Mouse (Mus musculus) right cerebral cortex, postnatal 10 days (tissue): ENCODE data around the gene Pom121l2.

ENCODE experiments used
- DNase-seq, 2 experiments: peaks; one replicate each; pipeline ENCODE4 v3.0.0; 2021; ENCODE audit warnings: low spot score in 2 of 2

Pom121l2 gene

DNA sequence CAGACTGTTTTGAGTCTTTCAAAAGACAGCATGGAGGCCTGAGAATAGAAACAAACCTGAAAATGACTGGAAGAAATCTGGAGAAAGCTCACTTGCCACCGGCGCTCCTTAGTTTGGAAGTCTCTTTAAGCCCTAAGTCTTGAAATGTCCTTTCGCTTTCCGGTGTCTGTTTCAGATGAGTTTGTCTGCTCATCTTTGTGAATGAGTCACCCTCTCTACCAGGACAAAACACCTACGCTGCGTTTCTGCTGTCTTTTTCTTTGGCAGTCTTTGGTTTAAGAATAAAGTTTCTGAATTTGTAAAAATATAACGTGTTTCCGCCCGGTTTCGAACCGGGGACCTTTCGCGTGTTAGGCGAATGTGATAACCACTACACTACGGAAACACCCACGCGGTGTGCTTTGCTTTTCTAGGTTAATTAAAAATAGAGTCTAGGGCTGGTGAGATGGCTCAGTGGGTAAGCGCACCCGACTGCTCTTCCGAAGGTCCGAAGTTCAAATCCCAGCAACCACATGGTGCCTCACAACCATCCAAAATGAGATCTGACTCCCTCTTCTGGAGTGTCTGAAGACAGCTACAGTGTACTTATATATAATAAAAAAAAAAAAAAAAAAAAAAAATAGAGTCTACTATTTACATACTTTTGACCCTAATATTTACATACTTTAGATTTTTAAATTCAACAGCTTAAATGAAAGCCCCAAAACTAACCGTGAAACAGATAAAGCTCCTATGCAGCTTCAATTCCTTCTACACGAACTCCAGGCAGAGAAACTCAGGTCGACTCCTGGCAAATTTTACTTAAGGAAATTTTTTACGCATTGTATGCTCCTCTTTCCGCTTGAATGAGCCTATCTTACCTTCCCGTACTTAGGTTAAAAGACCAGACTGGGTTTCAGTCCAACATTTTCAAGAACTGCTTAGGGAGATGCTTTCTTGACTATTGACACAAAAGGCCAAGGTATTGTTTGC lies 34.8 kb downstream of the Pom121l2 start:
- peak; percentile 69 to 77 for DNase-seq

DNA sequence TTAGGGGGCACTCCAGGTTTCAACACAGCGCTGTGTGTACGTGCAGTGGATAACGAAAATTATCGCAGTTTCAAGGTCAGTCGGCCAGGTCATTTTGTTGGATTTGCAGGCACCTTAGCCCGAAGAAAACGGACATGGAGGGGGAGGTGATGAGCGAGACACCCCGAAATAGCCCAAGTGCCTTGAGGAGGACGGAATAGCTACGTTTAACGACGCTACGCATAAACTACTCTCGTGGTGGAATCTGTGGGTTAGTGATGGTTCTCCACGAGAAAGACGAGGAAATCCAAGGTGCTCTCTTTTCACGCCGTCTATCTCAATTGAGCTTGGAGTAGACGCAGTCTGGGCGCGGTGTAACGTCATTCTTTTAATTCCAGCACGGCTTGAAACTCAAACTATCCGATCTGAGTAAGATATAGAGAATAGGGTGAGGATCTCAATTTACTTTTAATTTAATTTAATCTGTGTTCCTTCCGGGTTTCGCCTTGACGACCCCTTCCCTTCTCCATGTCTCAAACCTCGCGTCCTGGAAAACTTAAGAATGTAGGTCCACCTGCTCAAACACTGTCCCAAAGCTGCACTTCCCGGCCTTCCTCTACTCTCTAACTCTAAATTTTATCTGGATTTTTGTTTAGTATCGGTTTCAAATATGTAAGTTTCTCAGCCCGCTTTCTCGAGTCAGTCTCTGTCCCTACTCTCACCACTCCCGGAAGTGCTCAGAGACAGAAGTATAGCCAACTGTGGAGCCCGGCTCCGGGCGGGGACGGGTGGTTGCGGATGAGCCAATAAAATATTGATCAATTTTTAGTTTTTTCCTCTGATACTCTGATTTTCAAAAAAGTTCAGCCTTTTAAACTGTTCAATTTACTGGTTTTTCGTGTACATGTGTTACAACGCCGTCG lies 39.2 kb downstream of the Pom121l2 start:
- no peak for DNase-seq

DNA sequence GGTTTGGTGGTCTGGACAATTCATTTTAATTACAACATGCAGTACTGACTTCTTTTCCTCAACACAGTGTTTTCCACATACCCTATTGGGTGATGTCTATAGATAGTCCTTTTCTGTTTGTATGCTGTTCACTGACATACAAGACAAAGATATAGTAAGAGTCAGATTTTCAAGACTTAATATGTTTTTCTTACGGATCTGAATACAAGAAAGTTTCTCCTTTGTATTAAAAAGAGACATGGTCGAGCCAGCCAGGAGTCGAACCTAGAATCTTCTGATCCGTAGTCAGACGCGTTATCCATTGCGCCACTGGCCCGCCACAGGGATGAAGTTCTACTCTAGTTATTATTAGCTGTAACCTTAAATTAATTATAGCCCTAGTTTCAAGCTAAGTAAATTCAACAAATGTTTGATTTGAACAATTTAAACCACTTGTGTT lies 39.9 kb downstream of the Pom121l2 start:
- peak in 1 of 2 experiments; percentile 64 for DNase-seq

DNA sequence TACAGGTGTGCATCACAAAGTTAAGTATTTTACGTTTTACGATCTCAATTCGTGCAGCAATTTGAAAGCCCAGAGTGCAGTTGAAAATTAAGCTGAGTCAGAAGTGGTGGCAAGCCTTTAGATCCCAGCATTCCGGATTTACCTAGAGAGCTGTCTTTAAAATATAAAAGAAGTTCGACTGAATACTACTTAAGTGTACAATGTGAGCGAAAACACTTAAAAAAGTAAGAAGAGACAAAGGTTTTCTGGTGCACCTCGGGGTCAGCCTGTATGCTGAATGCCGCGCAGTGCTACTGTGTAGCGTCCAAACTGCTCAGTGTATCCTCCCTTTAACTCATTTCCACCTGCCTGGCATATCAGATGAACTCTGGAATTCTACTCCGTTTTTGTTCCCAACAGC lies 40.6 kb downstream of the Pom121l2 start:
- DNase-seq: no peak

DNA sequence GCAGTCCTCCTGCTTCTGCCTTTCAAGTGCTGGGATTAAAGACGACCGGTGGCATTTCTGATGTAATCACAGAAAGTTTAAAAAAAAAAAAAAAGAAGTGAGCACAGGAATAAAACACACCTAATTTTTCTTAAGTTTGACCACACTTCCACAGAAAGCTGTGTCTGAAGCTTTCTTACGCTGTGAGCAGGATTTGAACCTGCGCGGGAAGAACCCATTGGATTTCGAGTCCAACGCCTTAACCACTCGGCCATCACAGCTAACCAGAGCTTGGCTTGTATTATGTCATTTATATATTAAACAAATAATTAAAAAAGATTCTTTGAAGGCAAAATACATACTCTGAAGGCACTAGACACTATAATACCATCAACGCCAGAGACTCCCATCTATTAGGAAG lies 41.2 kb downstream of the Pom121l2 start:
- DNase-seq: peak; percentile 70 to 81

DNA sequence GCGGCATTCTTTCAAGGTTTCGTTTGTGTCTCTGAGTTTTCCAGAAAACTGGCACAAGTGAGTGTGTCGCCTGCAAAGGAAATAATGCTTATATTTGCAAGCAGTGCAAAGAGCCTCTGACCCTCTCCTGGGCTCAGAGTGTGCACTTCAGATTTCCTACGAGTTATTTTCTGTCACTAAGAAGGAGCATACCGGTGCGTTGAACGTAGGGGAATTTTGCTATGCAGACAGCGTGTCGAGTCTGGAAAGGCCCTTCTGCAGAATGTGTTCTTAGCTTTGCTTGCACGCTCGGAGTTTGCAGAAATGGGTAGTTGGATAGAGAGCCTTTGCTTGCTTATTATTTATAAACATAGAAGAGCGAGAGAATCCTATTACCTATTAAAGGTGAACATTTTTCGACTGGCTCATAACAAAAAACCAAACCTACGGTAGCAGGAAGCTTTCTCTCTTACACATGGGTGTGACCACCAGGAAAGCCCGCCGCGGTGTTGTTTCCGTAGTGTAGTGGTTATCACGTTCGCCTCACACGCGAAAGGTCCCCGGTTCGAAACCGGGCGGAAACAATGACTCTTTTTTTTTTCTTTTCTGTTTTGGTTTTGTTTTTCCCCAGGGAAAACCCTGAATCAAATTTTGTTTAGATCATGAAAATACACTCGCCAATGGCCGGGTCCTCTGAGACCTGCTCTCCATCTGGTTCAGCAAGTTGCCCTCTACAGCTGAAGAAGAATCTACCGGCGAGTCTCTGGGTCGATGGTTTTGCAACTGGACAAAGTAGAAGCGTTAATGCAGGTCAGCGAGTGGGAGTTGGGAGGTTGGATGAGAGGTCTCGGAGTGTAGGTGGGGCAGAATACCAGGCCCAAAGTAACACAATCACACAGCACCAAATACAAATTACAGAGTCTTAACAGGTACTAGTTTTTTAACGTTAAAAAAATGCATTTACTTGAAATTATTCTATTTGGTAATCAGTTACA lies 45.4 kb downstream of the Pom121l2 start:
- peak; percentile 85 to 90 for DNase-seq

DNA sequence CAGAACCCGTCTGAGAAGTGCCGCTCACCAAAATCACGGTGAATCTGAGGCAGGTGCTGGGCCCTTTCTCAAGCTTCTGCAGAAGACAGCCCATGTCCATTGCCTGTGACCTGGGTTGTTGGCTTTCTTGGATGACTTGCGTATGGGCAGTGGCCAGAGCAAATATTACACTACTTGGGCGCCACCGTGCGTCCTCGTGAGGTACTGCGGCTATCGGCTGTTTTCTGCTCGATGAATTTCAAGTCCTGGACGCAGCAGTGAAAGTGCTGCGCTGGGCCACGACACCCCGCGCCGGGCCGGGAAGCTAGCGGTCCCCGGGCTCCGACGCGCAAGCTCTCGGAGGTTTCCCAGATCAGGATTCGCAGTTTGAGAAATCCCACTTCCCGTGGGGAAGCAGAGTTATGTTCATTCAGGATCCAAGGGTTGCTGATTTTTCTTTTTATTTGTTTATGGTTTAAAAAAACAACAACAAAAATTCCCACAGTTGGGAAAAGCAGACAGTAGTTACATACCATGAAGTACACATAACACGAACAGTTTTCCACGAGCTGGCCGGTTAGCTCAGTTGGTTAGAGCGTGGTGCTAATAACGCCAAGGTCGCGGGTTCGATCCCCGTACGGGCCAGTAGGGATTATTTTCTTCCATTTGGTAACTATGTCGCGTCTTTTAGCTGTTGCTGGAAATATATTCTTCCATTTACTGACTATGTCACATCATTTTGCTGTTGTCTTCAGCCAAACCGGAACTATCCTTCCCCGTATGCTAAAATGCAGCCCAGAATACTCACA lies 47.9 kb downstream of the Pom121l2 start:
- peak; percentile 92 to 94 for DNase-seq

DNA sequence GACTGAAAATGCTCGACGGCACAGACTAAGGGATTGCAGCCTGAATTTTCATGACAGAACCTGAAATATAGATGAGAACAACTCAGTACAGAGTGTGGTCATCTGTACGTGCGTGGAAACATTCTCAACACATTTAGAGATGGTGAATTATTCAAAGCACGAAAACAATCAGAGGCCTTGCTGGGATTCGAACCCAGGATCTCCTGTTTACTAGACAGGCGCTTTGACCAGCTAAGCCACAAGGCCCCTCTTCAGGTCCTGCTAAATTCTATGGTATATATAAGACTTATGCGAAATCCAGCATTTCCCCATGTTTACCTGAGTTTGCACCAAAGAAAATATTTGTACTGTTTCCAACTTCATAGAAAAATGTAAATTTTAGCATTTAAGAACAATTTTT lies 48.9 kb downstream of the Pom121l2 start:
- DNase-seq: peak in 1 of 2 experiments; percentile 47

DNA sequence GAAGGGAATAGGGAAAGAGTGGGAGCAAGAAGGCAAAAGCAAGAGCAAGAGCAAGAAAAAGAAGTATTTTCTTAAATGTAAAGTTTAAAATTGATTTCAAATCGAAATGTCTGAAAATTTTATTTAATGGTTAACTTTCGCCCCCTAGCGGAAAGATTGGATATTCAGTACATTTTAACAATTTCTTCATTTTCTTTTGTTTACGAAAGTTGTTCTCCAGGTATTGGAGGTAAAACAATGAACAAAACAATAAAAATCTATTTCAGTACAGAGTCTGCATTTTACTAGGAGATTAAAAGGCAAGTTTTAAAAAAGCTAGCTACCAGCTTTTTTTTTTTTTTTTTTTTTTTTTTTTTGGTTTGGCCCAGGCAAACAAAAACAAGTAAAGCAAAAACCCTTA lies 49.5 kb downstream of the Pom121l2 start:
- no peak for DNase-seq

DNA sequence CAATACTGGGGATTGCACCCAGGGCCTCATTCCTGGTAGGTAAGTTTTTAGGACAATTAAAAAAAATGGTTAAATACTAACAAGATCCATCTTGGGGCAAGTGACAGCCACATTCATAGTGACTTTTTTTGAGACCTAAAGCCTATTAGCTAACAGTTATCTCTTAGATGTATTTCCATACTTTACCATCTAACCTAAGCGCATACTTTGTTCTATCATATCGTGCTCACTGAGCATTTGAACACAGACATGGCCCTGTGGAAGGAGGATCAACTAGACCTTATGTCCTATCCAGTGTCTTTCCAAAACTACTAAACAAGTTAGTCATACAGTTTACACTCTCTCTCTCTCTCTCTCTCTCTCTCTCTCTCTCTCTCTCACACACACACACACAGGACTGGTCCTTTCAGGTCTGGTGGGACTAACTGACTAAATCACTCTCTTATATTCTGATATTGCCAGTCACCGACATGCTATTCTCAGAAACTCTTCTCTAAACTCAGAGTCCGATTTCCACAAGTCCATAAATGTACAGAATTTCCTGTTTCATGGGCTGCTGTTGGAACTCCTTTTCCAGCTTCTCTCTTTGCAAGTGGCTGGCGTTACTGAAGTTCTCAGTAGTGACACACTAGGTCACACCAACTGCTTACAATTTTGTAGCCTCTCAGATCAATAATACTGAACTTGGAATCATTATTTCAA lies 52.9 kb downstream of the Pom121l2 start:
- DNase-seq: no peak

DNA sequence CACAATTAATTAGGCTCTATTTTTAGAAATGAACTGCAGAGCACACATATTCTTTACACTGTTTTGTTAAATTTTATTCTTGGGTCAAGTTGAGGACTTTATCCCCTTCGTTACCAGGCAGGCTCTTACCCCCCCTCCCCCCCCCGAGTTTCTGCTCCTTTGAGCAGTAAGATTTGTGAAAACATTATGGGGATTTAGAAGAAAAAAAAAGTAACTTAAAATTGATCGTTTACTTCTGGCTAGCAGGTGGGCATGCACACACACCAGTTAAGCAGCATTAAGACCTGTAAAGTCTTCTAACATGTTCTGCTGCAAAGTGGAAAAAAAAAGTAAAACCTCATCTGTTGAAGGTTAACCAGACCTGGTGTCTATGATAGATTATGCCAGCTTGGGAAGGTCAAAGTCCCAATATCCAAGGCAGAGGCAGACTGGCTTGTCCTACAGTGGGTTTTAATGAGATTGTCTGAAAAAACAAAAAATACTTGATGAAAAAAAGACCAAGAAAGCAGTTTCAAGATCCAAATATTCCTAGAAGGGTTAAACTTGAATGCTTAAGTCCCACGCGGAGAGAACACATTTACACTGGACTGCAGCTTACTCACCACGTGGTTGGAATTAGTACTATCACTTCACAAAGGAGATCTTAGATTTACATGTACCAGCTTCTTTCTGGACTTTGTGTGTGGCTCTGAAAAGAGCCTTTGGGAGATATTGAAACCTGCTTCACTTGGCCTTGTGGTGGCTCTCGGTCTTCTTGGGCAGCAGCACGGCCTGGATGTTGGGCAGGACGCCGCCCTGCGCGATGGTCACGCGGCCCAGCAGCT lies 53.7 kb downstream of the Pom121l2 start:
- DNase-seq: no peak

DNA sequence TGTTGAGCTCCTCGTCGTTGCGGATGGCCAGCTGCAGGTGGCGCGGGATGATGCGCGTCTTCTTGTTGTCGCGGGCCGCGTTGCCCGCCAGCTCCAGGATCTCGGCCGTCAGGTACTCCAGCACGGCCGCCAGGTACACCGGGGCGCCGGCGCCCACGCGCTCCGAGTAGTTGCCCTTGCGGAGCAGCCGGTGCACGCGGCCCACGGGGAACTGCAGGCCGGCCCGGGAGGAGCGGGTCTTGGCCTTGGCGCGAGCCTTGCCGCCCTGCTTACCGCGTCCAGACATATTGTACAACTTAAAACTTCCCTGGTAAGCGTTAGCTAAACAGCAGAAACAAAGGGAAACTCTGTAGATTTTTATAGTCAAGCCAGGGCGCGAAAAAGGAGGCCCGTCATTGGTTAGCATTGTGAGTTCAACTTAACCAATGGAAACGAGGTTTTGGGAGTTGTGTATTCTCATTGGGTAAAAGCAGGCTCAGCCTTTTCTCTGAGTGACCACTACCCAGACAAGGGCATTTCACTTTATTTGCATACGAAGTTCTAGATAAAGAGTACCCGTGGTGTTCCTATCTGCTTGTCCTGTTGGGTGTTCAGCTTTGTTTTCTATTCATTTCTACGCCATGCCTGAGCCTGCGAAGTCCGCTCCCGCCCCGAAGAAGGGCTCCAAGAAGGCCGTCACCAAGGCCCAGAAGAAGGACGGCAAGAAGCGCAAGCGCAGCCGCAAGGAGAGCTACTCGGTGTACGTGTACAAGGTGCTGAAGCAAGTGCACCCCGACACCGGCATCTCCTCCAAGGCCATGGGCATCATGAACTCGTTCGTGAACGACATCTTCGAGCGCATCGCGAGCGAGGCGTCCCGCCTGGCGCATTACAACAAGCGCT lies 54.5 kb downstream of the Pom121l2 start, which contains the start of the genes Hist1h2ah and Hist1h2bk:
TSS of gene Hist1h2ah (minus strand) at position 302 of the 882 bp plus-strand sequence.
TSS of gene Hist1h2bk (plus strand) at position 604 of the 882 bp plus-strand sequence.
- peak; percentile 91 to 93 for DNase-seq

DNA sequence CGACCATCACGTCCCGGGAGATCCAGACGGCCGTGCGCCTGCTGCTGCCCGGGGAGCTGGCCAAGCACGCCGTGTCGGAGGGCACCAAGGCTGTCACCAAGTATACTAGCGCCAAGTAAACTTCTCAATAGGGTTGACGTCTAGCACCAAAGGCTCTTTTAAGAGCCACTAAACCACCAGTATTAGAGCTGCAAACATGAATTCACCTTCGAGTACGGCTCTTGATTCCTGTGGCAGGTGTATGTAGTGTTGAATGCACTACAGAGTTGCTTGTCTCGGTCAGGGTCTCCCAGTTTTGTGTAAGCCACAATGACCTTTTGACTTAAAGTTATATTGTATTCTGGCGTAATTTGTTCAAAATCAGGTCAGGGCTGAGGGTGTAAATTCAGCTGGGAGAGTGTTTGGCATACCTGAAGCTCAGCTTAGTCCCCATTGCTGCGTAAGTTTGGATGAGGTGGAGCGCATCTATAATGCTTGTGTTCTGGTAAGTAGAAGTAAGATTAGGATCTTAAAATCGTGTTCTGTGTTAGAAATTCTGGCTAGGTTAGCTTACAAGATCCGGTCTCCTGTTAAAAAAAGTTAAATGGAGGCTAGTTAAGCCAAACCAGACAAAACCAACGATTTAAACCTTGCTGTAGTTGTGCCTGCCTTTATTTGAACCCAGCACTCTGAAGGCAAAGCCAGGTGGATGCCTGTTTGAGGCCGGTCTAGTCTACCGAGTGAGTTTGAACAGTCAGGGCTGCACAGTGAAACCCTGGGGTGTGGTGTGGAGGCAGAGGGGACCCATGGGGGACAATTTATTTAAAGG lies 55.4 kb downstream of the Pom121l2 start:
- DNase-seq: no peak

DNA sequence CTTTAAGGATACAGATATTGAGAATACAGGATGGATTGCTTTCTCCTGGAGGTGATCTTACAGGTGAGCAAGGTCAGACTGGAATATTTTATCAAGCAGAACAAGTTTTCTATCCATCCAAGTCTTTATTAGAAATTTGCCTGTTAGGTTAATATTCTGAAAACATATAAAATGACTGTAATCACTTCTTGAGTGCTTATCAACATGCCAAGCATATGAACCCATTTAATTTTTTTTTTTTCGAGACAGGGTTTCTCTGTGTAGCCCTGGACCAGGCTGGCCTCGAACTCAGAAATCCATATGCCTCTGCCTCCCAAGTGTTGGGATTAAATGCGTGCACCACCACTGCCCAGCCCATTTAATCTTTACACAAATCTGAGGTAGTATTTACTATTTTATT lies 56.0 kb downstream of the Pom121l2 start:
- no peak for DNase-seq

DNA sequence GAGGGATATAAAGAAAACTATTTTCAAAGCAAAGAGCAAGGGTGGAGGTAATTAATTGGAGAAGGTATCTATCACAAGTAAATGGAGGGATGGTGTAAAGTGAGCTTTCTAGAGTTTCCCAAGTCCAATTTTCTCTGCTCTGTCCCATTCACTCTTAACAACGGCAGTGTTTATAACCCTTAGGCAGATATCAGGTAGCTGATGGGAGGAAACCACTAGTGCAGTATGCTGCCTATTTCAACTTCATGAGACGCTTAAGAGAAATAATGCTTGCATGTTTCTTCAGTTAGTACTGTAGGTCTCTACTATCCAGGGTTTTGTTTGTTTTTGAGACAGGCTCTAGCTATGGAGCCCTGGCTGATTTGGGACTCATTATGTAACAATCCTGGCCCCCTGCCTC lies 56.4 kb downstream of the Pom121l2 start:
- no peak for DNase-seq
